ENCODE assay signal across 15 mouse cellular contexts in the genomic region with DNA sequence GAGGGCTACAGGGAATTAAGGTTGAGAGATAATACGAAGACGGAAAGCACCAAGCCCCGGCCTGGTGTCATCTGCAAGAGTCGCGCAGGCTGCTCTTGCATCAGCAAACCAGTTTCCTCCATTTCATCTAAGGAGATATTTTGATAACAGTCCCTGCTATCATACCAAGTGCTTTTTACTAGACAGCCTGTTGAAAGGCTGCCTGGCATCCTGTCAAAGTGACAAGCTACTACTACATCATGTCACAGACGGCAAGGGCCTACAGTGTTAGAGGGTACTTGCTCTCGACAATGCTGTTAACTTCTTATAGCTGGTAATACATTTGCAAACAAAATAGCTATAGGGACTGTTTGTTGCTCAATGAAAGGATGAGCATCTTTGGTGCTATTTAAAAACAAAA.
"Had no signal": no experiment of that assay in that cellular context is flagged by ENCODE, and none has a peak within 500 bp of the region (broad histone marks: within the 10 kb centered on the region; RNA-seq: fewer than 3 reads in every experiment).

No protein-coding gene starts in this region.

- DNase-seq: retina, postnatal 1 day; right cerebral cortex, adult 18-20 months; right cerebral cortex, postnatal 14 days; right cerebral cortex, postnatal 25 days; right cerebral cortex, postnatal 4 days; spleen, adult 18-20 months; thymus, adult 18-20 months; thymus, adult 2 months; thymus, postnatal 14 days; thymus, postnatal 25 days; thymus, postnatal 36 days; thymus, postnatal 4 days had no signal

- H3K9ac ChIP-seq: neural tube, embryonic 15.5 days; stomach, embryonic 15.5 days had no signal

- H3K4me2 ChIP-seq: neural tube, embryonic 15.5 days; stomach, embryonic 15.5 days had no signal

- H3K9me3 ChIP-seq: neural tube, embryonic 15.5 days; stomach, embryonic 15.5 days had no signal

- H3K4me1 ChIP-seq: neural tube, embryonic 15.5 days; stomach, embryonic 15.5 days had no signal

- H3K27me3 ChIP-seq: neural tube, embryonic 15.5 days; stomach, embryonic 15.5 days had no signal

- H3K4me3 ChIP-seq: neural tube, embryonic 15.5 days; stomach, embryonic 15.5 days had no signal

- H3K36me3 ChIP-seq: neural tube, embryonic 15.5 days; stomach, embryonic 15.5 days had no signal

- H3K27ac ChIP-seq: neural tube, embryonic 15.5 days; stomach, embryonic 15.5 days; stomach, postnatal 0 days had no signal
